Mouse (Mus musculus): Measurements from ENCODE around the gene Arfgef2.

Arfgef2 gene

GRCm38 (mm10) chr2:166805250-166806172 lies at the start of gene Arfgef2:
Gene Arfgef2 (plus strand): TSS chr2:166805588.
- peak; percentile 89 to 92 for DNase-seq

- DNase-seq: no peak
Observed at GRCm38 (mm10) chr2:166757969-166758368, 47.4 kb upstream of the Arfgef2 start.

- no peak for DNase-seq
Observed at GRCm38 (mm10) chr2:166764051-166764450, 41.3 kb upstream of the Arfgef2 start.

- no peak for DNase-seq
Observed at GRCm38 (mm10) chr2:166767591-166767990, 37.8 kb upstream of the Arfgef2 start.

GRCm38 (mm10) chr2:166771396-166771795 lies 34.0 kb upstream of the Arfgef2 start:
- DNase-seq: no peak

- no peak for DNase-seq
Observed at GRCm38 (mm10) chr2:166773587-166773986, 31.8 kb upstream of the Arfgef2 start.

- no peak for DNase-seq
Observed at GRCm38 (mm10) chr2:166774275-166774674, 31.1 kb upstream of the Arfgef2 start.

GRCm38 (mm10) chr2:166775357-166775893 lies 30.0 kb upstream of the Arfgef2 start:
- peak; percentile 26 to 44 for DNase-seq

GRCm38 (mm10) chr2:166776272-166776671 lies 29.1 kb upstream of the Arfgef2 start:
- peak; percentile 82 to 85 for DNase-seq

- no peak for DNase-seq
Observed at GRCm38 (mm10) chr2:166779956-166780355, 25.4 kb upstream of the Arfgef2 start.

GRCm38 (mm10) chr2:166780980-166781578 lies 24.3 kb upstream of the Arfgef2 start:
- DNase-seq: peak; percentile 77 to 84

- DNase-seq: no peak
Observed at GRCm38 (mm10) chr2:166784376-166784775, 21.0 kb upstream of the Arfgef2 start.

- DNase-seq: peak; percentile 87 to 90
Observed at GRCm38 (mm10) chr2:166786353-166787004, 18.9 kb upstream of the Arfgef2 start.

GRCm38 (mm10) chr2:166791738-166792137 lies 13.7 kb upstream of the Arfgef2 start:
- no peak for DNase-seq

GRCm38 (mm10) chr2:166792355-166792754 lies 13.0 kb upstream of the Arfgef2 start, which contains the start of gene Trp53rkb:
Gene Trp53rkb (plus strand): TSS chr2:166792531.
- no peak for DNase-seq

GRCm38 (mm10) chr2:166793542-166794214 lies 11.7 kb upstream of the Arfgef2 start:
- DNase-seq: peak; percentile 85 to 86

GRCm38 (mm10) chr2:166799615-166800472 lies 5.5 kb upstream of the Arfgef2 start:
- no peak for DNase-seq

GRCm38 (mm10) chr2:166800473-166800857 lies 4.9 kb upstream of the Arfgef2 start:
- no peak for DNase-seq

GRCm38 (mm10) chr2:166801436-166801835 lies 4.0 kb upstream of the Arfgef2 start:
- DNase-seq: no peak

GRCm38 (mm10) chr2:166803298-166803697 lies 2.1 kb upstream of the Arfgef2 start:
- DNase-seq: no peak

GRCm38 (mm10) chr2:166806173-166806705 lies 851 bp downstream of the Arfgef2 start:
- no peak for DNase-seq

Measured in thymus, postnatal 36 days (tissue).